Mouse (Mus musculus): ENCODE measurements around the gene Ksr2.

Gene Ksr2

DNA sequence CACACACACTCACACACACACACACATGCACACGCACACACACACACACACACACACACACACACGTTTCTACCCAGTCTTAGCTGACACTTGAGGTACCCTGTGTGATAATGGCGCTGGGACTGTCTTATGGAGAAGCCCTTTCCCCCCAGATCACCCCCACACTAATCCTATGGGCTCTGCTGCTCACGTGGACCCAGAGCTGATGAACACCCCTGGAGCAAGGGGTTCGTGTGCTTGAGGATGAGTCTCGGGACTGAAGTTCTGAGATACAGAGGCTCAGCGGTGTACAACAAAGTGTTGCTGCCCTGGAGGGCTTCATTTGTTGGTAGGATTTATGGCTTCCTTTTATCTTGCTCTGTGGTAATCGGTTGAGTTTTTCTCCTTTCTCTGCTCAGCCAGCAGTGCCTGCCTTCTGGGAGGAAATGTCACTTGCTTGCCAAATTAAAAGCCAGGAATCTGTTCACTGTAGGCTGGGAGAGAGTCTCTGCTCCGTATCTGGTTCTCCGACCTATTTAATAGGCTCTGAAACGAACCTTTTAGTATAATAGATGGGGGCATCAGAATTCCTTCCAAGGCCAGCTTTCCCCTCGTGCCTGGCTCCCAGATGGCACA lies 152.4 kb downstream of the Ksr2 start:
- Histone ChIP-seq H3K4me1 (replicated peaks; ENCODE audit: low read depth, low read length) (no peaks in the 10 kb centered on the region; the same call in 1 of the 2 replicates), H3K36me3 (ENCODE audit: insufficient read depth, low read length) (no peaks in the 10 kb centered on the region), H3K9me3 (ENCODE audit: low read length) (peaks cover 4% of the 10 kb centered on the region), H3K27me3 (ENCODE audit: insufficient read depth, low read length) (no peaks in the 10 kb centered on the region), H3K4me3 (replicated peaks; ENCODE audit: low read length) (no peak overlapping the region)
- no peak for TF ChIP-seq CTCF (conservative IDR thresholded peaks at IDR 0.05; ENCODE audit: low read length)
- TF ChIP-seq NANOG (IDR thresholded peaks at IDR 0.05; ENCODE audit: borderline replicate concordance, low read length), result no peak
- no peak for TF ChIP-seq POU5F1 (IDR thresholded peaks at IDR 0.05; ENCODE audit: borderline replicate concordance, low read length)

DNA sequence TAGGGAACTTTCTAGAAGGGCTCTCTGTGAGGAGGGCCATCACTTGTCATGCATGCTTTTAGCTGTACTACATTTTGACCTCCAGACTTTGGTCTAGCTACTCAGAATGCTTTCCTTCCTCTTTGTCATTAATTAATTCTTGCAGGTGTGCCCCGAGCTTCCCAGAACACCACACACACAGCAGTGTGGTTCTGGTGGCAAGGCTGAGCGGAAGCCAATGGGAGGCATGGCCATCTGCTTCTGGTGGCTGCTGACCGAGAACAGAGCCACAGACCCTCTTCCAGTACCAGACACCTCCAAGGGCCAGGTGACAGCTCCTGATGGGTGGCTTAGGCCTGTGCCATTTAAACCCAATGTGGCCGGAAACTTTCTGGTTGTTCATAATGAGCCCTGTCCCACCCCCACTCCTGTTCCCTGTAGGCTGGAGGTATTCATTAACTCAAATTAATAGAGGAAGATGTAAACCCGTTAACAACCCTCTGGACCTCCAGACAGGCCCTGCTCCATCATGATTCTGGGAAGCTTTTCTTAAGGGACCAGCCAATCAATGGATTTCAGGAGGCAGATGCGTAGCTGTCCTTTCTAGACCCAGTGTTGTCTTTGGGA lies 155.5 kb downstream of the Ksr2 start:
- Histone ChIP-seq H3K4me3 (replicated peaks; ENCODE audit: low read length) (no peak overlapping the region), H3K27me3 (ENCODE audit: insufficient read depth, low read length) (no peaks in the 10 kb centered on the region), H3K36me3 (ENCODE audit: insufficient read depth, low read length) (no peaks in the 10 kb centered on the region), H3K9me3 (ENCODE audit: low read length) (peaks cover 4% of the 10 kb centered on the region), H3K4me1 (replicated peaks; ENCODE audit: low read depth, low read length) (no peaks in the 10 kb centered on the region; the same call in 1 of the 2 replicates)
- TF ChIP-seq POU5F1 (IDR thresholded peaks at IDR 0.05; ENCODE audit: borderline replicate concordance, low read length) (no peak), NANOG (IDR thresholded peaks at IDR 0.05; ENCODE audit: borderline replicate concordance, low read length) (no peak), CTCF (conservative IDR thresholded peaks at IDR 0.05; ENCODE audit: low read length) (no peak)

DNA sequence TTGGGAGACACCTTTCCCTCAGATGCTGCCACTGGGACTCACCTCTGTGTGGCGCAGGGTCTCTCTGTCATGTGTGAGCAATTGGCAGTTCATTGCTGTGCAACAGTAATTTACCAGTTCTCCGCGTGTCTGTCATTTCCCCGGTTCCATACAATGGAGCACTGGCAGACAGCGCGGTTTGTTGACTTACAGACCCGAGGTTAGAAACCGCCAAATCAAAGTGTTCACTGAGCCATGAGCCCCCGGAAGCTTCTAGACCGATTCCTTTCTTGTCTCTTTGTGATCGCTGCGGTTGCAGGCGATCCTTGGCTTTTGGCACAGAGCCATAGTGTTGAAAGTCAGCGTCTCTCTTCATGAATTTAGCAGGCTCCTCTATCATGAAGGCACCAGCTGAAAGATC lies 158.6 kb downstream of the Ksr2 start:
- no peak for TF ChIP-seq CTCF (conservative IDR thresholded peaks at IDR 0.05; ENCODE audit: low read length)
- TF ChIP-seq POU5F1 (IDR thresholded peaks at IDR 0.05; ENCODE audit: borderline replicate concordance, low read length), result no peak
- no peak for TF ChIP-seq NANOG (IDR thresholded peaks at IDR 0.05; ENCODE audit: borderline replicate concordance, low read length)
- Histone ChIP-seq H3K4me3 (replicated peaks; ENCODE audit: low read length) (no peak overlapping the region), H3K27me3 (ENCODE audit: insufficient read depth, low read length) (no peaks in the 10 kb centered on the region), H3K9me3 (ENCODE audit: low read length) (peaks cover 4% of the 10 kb centered on the region), H3K36me3 (ENCODE audit: insufficient read depth, low read length) (no peaks in the 10 kb centered on the region), H3K4me1 (replicated peaks; ENCODE audit: low read depth, low read length) (no peaks in the 10 kb centered on the region; the same call in 1 of the 2 replicates)

DNA sequence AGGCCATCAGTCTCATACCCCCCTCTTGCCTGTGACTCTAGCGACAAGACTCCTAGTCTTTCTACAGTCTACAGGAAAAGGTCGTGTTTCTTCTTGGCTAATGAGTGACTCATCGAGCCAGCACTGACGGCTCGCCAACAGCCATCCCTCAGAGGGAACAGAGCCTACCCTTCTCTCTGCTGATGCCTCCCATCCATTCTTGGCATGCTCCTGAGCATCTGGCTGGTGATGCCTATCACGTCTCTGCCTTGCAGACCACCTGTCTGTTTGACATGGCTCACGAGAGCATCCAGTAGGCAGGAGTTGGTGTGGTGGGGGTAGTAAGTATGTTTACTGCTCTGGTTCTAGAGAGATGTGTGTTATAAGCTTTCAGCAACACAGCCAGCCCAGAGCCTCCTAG lies 161.1 kb downstream of the Ksr2 start:
- H3K27me3 ChIP-seq (ENCODE audit: insufficient read depth, low read length), result no peaks in the 10 kb centered on the region
- no peaks in the 10 kb centered on the region; the same call in 1 of the 2 replicates for H3K4me1 ChIP-seq (replicated peaks; ENCODE audit: low read depth, low read length)
- H3K4me3 ChIP-seq (replicated peaks; ENCODE audit: low read length), result no peak overlapping the region
- H3K9me3 ChIP-seq (ENCODE audit: low read length), result peaks cover 21% of the 10 kb centered on the region
- TF ChIP-seq POU5F1 (IDR thresholded peaks at IDR 0.05; ENCODE audit: borderline replicate concordance, low read length), result no peak
- no peak for TF ChIP-seq NANOG (IDR thresholded peaks at IDR 0.05; ENCODE audit: borderline replicate concordance, low read length)
- TF ChIP-seq CTCF (conservative IDR thresholded peaks at IDR 0.05; ENCODE audit: low read length), result no peak
- no peaks in the 10 kb centered on the region for H3K36me3 ChIP-seq (ENCODE audit: insufficient read depth, low read length)

DNA sequence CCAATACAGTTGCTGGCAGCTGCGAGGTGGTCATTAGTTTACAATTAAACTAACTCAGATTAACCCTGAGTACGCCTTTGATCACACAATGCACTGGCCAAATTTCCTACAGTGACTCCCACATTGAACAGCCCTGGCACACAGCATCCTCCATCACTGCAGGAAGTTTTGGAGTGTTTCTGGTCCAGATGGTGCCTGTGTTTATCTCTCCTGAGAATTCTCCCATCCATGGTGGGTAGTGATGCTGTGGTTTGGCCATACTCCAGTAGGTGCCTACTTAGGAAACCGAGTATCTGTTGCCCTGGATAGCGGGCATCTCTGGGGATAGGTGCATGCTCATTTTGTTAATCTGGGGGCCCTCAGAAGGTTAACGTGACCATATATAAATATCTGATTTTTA lies 163.8 kb downstream of the Ksr2 start:
- H3K36me3 ChIP-seq (ENCODE audit: insufficient read depth, low read length), result no peaks in the 10 kb centered on the region
- no peaks in the 10 kb centered on the region for H3K27me3 ChIP-seq (ENCODE audit: insufficient read depth, low read length)
- H3K9me3 ChIP-seq (ENCODE audit: low read length), result peaks cover 16% of the 10 kb centered on the region
- H3K4me3 ChIP-seq (replicated peaks; ENCODE audit: low read length), result no peak overlapping the region
- no peaks in the 10 kb centered on the region for H3K4me1 ChIP-seq (replicated peaks; ENCODE audit: low read depth, low read length)
- TF ChIP-seq NANOG (IDR thresholded peaks at IDR 0.05; ENCODE audit: borderline replicate concordance, low read length) (no peak), CTCF (conservative IDR thresholded peaks at IDR 0.05; ENCODE audit: low read length) (no peak), POU5F1 (IDR thresholded peaks at IDR 0.05; ENCODE audit: borderline replicate concordance, low read length) (no peak)

DNA sequence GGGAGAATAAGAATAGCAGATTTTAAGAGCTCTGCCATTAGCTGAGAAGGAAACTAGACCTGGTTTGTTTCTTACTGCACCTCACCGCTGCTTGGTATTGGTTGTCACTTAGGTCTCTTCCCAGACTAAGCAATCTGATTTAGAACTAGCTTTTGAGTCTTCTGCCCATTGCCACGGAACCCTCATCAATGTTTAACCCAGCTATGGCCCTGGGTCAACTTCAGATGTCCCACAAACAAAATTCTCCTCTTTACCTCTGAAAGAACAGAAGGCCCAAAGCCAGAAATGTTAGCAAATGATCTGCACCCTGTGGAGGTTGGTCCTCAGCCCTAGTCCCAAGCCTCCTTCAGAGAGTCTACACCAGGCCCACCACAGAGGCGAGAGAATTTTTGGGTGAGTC lies 167.9 kb downstream of the Ksr2 start:
- Histone ChIP-seq H3K27me3 (ENCODE audit: insufficient read depth, low read length) (no peaks in the 10 kb centered on the region), H3K4me3 (replicated peaks; ENCODE audit: low read length) (no peak overlapping the region), H3K9me3 (ENCODE audit: low read length) (peaks cover 16% of the 10 kb centered on the region), H3K4me1 (replicated peaks; ENCODE audit: low read depth, low read length) (no peaks in the 10 kb centered on the region), H3K36me3 (ENCODE audit: insufficient read depth, low read length) (no peaks in the 10 kb centered on the region)
- TF ChIP-seq NANOG (IDR thresholded peaks at IDR 0.05; ENCODE audit: borderline replicate concordance, low read length) (no peak), CTCF (conservative IDR thresholded peaks at IDR 0.05; ENCODE audit: low read length) (no peak), POU5F1 (IDR thresholded peaks at IDR 0.05; ENCODE audit: borderline replicate concordance, low read length) (no peak)

DNA sequence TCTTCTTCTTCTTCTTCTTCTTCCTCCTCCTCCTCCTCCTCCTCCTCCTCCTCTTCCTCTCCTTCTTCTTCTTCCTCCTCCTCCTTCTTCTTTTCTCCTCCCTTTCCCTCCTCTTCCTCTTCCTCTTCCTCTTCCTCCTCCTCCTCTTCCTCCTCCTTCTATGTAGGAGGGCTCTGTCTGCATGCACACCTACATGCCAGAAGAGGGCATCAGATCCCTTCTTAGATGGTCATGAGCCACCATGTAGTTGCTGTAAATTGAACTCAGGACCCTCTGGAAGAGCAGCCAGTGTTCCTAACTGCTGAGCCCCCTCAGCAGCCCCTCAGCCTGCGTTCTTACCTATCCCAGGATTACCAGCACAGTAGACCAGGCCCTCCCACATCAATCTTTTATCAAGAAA lies 170.6 kb downstream of the Ksr2 start:
- no peak for TF ChIP-seq POU5F1 (IDR thresholded peaks at IDR 0.05; ENCODE audit: borderline replicate concordance, low read length)
- TF ChIP-seq CTCF (conservative IDR thresholded peaks at IDR 0.05; ENCODE audit: low read length), result no peak
- TF ChIP-seq NANOG (IDR thresholded peaks at IDR 0.05; ENCODE audit: borderline replicate concordance, low read length), result no peak
- no peaks in the 10 kb centered on the region for H3K4me1 ChIP-seq (replicated peaks; ENCODE audit: low read depth, low read length)

DNA sequence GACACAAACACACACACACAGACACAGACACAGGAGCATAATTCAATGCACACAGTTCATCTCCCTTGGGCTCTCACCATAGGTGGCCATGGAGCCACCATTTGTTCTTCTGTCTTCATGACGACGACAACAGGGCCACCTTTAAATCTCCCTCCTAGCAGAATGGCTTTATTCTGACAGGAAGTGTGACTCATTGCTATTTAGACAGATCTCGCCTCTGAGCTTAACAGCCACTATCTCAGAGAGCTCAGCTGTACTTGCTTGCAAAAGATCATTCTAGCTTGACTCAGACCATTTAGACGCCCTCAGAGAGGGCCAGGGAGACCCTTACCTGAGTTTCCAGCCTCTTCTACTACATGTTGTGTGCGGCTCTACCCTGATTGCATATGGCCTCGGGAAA lies 175.5 kb downstream of the Ksr2 start:
- Histone ChIP-seq H3K36me3 (ENCODE audit: insufficient read depth, low read length) (no peaks in the 10 kb centered on the region), H3K4me1 (replicated peaks; ENCODE audit: low read depth, low read length) (no peaks in the 10 kb centered on the region), H3K27me3 (ENCODE audit: insufficient read depth, low read length) (no peaks in the 10 kb centered on the region), H3K4me3 (replicated peaks; ENCODE audit: low read length) (no peak overlapping the region), H3K9me3 (ENCODE audit: low read length) (no peaks in the 10 kb centered on the region)
- no peak for TF ChIP-seq CTCF (conservative IDR thresholded peaks at IDR 0.05; ENCODE audit: low read length)
- TF ChIP-seq NANOG (IDR thresholded peaks at IDR 0.05; ENCODE audit: borderline replicate concordance, low read length), result no peak
- no peak for TF ChIP-seq POU5F1 (IDR thresholded peaks at IDR 0.05; ENCODE audit: borderline replicate concordance, low read length)

More for the DNA sequence above, 170.6 kb downstream of the Ksr2 start:
- H3K9me3 ChIP-seq (ENCODE audit: low read length), result no peaks in the 10 kb centered on the region
- no peak overlapping the region for H3K4me3 ChIP-seq (replicated peaks; ENCODE audit: low read length)
- no peaks in the 10 kb centered on the region for H3K36me3 ChIP-seq (ENCODE audit: insufficient read depth, low read length)
- H3K27me3 ChIP-seq (ENCODE audit: insufficient read depth, low read length), result no peaks in the 10 kb centered on the region
